Mouse (Mus musculus) lung, postnatal 36 days (tissue): Measurements from ENCODE around the gene Hist1h1d.
"Not testable (repeated sequence)": the region's sequence is repeated elsewhere in the genome, so short reads cannot be mapped to it uniquely, and the experiment has no call there.

ENCODE experiments used
- DNase-seq: peaks from one replicate; pipeline ENCODE4 v3.0.0; 2022; ENCODE audit warnings: mixed read lengths

The Hist1h1d gene

DNA sequence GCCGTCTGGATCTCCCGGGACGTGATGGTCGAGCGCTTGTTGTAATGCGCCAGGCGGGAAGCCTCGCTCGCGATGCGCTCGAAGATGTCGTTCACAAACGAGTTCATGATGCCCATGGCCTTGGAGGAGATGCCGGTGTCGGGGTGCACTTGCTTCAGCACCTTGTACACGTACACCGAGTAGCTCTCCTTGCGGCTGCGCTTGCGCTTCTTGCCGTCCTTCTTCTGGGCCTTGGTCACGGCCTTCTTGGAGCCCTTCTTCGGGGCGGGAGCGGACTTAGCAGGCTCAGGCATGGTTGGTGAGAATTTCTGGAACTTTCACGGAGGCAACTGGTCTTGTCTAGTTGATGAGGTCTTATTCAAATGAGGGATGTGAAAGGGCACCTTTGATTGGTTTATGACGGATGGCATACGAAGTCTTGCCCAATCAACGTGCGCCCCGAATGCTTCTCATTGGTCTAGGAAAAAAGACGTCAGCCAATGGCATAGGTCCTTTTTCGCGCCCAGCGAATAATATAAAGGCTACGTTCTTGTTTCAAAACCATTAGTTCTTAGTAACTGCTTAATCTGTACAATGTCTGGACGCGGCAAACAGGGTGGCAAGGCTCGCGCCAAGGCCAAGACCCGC, 20.9 kb downstream of the Hist1h1d start, which contains the start of the genes Hist1h2bf and Hist1h2ad:
Gene Hist1h2bf, minus strand, starts transcription at position 299 of the 627 bp plus-strand sequence.
Gene Hist1h2ad, plus strand, starts transcription at position 484 of the 627 bp plus-strand sequence.
- DNase-seq, result peak; percentile 96

DNA sequence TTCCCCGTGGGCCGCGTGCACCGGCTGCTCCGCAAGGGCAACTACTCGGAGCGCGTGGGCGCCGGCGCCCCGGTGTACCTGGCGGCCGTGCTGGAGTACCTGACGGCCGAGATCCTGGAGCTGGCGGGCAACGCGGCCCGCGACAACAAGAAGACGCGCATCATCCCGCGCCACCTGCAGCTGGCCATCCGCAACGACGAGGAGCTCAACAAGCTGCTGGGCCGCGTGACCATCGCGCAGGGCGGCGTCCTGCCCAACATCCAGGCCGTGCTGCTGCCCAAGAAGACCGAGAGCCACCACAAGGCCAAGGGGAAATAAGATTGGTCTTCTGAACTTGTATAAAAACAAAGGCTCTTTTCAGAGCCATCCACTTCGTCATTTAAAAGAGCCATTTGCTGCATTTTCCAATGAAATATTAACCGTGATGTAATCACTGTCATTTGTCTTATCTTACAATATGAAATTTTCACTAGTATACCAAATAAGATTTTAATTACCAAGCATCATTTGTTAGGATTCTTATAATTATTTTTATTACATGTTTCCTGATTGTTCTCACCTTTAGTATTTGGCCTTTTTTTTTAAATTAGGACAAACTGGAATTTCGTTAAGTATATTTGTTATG, 21.6 kb downstream of the Hist1h1d start:
- not testable (repeated sequence) for DNase-seq

DNA sequence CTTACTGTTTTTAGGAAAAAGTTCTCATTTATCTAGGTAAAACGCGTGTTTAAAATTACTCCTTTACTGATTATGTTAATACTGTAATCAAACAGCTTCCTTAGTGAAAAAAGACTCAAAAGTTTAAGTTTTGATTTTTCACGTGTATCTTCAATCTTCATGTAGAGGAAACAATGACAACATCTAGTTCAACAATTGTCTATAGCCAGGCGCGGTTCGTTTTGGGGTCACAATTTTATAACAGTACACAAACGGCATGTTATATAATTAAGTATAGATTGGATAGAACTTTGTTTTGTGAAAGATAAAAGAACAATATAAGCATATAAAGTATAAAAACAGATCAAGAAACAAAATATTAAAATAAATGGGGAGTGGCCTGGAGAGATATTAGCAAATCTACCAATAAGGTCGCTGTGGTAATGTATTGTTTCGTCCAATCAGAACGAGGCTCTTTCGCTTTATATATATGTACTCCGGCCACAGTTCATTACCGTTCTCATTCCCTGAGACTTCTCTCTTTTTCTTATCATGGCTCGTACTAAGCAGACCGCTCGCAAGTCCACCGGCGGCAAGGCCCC, 22.3 kb downstream of the Hist1h1d start, which contains the start of gene Hist1h3d:
Gene Hist1h3d, plus strand, starts transcription at position 493 of the 581 bp plus-strand sequence.
- DNase-seq, result peak; percentile 78

DNA sequence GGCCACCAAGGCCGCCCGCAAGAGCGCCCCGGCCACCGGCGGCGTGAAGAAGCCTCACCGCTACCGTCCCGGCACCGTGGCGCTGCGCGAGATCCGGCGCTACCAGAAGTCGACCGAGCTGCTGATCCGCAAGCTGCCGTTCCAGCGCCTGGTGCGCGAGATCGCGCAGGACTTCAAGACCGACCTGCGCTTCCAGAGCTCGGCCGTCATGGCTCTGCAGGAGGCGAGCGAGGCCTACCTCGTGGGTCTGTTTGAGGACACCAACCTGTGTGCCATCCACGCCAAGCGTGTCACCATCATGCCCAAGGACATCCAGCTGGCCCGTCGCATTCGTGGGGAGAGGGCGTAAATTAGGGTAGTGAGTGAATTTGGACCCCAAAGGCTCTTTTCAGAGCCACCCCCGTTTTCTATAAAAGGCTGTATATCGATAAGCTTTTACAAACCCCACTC, 22.8 kb downstream of the Hist1h1d start:
- not testable (repeated sequence) for DNase-seq

DNA sequence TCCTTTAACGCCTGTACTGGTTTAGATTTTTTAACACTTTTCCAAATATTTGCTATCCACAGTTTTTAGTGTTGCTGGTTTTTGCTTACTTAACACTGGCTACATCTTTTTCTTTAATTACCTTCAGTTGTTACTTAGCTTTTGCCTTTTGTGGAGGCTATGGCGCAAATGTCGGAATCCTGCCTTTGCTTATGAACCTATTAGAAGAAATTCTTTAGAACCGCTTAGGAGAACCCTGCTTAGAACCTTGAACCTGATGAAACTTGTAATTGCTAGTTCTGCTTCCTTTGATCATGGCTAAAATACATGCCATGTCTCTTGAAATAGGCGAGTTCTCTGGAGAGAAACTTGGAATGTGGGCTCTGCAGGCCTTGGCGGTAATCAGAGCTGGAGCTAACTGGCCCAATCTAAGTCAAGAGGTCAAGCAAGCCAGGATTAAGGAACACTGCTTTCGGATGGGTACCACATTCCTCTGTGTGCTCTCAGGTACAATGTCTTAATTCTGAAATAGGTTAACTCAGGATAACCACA, 23.4 kb downstream of the Hist1h1d start:
- no peak for DNase-seq

DNA sequence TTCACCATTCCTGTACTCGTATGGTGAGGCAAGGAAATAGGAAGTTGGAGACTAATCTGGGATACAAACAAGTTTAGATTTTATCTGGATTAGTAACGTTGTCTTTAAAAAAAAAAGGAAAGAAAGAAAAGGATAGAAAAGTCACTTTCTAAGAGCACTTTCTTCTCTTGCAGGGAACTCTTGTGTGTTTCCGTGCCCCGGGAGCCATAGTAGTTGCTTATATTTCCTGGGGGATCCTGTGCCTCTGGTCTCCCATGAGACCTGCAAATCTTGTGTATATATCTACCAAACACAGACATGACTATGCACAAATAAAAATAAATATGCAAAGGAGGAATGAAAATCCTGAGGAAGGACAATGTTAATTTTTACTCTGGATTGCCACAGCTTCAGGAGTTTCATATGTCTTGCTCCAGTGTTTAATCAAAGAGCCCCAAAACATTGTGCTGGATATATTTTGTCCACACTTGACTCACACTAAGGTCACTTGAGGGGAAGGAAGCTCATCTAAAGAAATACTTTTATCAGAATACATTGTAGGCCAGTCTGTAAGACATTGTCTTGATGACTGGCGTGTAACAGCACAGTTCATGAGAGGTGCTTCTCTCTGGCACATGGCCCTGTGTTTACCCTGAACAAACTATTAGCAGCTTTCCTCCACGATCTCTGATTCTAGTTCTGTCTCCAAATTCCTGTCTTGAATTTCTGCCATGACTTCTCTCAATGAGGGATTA, 24.0 kb downstream of the Hist1h1d start:
- no peak for DNase-seq

DNA sequence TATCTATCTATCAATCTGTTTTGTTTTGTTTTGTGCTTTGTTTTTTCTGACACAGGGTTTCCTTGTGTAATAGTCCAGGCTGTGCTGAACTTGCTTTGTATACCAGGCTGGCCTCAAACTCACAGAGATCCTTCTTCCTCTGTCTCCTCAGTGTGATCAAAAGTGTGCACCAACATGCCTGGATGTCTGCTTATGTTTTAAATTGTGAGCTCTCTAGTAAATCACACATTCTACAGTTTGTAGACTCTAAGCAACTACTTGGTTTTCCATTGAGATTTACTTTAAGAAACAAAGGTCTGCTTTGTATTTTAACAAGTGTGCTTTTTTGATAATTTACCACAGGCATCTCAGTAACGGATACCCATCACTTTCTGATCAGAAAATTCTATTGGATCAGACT, 24.8 kb downstream of the Hist1h1d start:
- DNase-seq, result no peak

DNA sequence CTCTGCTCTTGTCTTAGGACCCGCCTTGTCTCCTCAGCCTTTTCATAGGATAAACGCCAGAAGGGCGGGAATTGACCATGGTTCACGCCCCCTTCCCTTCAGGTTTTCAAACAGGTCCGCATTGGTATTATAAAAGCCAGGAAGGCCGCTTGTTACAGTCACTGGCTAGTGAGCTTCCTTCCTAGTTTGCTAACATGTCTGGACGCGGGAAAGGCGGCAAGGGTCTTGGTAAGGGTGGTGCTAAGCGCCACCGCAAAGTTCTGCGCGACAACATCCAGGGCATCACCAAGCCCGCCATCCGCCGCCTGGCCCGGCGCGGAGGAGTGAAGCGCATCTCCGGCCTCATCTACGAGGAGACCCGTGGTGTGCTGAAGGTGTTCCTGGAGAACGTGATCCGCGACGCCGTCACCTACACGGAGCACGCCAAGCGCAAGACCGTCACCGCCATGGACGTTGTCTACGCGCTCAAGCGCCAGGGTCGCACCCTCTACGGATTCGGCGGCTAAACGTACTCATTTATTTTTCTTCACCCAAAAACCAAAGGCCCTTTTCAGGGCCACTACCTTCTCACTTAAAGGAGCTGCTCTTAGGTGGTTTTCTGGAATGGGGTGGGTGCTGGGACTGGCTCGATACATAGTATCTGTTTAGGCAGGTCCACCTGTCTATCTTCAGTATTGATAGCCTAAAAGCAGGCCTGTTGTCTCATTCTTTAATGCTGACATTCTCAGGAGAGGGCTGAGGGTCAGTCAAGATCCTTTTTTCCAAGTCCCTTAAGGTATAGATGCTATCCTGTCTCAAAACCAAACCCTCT, 28.6 kb downstream of the Hist1h1d start, which contains the start of gene Hist1h4d:
Gene Hist1h4d, plus strand, starts transcription at position 191 of the 811 bp plus-strand sequence.
- peak; percentile 100 for DNase-seq

DNA sequence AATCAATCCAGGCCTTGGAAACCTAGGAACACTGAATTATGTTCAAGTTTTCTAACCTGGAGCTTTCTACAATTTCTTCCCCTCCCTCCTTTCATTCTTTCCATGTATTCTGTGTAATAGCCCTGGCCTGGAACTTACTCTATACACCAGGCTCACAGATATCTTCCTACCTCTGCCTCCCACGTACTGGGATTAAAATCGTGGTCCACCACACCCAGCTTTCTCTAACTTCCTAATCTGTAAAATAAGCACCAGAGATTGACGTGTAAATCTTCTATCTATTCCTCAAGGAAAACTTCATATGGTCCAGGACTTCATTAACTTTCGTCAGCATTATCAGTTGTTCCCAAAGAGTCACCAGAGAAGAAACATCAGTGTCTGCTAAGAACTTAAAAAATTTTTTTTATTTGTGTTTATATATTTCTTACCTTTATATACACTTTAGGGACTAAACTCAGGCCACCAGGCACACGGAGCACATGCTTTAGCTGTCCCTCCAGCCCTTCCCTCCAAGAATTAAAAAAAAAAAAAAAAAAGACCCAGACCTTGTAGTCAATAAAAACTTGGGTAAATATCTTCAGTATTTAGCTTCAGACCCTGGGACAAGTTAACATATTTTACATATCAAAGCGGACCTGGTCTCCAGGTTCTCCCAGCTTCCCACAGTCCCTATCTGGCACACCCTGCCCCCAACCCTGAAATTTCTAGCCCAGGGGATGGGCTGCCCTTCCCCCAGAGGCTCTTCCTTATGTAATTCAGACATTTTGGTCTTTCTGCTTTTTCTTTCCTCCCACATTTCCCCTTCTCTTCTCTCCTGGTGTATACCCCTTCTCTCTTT, 29.4 kb downstream of the Hist1h1d start:
- DNase-seq, result no peak

DNA sequence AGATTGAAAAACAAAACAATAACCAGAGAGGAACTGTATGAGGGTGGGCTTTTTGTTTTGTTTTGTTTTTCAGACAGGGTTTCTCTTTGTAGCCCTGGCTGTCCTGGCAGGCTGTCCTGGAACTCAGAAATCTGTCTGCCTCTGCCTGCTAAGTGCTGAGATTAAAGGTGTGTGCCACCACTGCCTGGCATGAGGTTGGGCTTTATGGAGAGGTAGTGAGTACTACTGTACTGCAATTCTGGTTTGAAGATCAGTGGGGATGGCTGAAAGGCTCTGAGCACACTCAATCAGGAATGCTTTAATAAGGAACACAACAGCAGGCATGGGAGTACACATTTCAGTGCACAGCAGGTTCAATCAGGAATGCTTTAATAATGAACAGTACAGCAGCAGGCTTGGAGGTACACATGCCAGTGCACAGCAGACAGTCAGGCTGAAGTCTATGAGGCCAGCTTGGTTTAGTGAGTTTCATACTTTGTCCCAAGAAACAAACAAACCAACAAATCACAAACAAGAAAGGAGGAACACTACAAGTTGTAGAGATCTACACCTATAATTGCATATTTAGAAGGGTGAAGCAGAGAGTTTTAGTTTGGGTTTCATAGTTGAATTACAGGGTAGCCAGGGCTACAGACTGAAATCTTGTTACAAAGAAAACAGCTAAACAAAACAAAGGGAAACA, 30.5 kb downstream of the Hist1h1d start:
- DNase-seq, result no peak

DNA sequence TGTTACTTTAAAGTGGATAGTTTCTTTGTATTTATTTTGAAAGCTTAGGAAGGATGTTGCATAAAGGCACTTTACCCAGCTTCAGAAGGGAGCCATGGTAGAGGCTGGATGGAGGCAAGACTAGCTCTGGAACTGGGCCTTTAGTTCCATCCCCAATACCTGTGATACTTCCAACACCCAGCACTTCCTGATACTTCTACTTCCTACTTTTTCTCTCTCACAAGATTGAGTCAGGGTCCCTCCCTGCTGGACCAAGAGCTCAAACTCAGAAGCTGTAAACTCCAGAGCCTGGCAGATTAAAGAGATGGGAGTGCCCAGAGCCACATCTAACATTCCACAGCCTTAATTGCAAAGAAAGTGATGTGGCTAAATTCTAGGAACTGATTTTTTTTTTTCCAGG, 31.3 kb downstream of the Hist1h1d start:
- DNase-seq, result no peak

DNA sequence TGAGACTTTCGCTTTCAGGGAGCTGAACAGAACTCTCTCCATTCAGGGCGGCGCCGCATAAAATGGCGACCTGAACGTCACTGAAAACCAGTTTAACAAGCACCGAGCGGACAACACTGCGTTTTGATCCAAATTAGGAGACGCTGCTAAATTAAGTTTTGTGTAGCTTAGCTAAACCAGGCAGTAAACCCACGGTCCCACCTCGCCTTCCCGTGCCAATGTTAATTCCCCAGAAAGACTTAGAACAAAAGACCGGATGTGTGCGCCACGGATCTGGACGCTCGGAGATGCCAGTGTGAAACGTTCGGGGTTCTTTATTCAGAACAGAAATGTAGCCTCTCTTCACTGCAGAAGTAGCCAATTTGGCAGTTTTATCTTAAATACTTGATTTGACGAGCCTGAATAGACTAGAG, 32.0 kb downstream of the Hist1h1d start:
- peak; percentile 89 for DNase-seq

DNA sequence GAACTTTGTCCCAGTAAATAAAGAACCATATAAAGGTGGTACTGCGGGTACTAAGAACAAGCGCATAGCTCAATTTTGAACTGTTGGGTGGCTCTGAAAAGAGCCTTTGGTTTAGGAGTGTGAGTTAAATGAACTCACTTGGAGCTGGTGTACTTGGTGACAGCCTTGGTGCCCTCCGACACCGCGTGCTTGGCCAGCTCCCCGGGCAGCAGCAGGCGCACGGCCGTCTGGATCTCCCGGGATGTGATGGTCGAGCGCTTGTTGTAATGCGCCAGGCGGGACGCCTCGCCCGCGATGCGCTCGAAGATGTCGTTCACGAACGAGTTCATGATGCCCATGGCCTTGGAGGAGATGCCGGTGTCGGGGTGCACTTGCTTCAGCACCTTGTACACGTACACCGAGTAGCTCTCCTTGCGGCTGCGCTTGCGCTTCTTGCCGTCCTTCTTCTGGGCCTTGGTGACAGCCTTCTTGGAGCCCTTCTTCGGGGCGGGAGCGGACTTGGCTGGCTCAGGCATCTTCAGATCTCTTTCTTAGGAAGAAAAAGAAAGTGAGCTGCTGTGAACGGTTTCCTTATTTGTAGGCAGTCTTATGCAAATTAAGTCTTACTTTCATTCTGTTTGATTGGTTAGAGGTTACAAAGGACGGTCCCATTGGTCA, 32.5 kb downstream of the Hist1h1d start:
- DNase-seq, result peak; percentile 88

DNA sequence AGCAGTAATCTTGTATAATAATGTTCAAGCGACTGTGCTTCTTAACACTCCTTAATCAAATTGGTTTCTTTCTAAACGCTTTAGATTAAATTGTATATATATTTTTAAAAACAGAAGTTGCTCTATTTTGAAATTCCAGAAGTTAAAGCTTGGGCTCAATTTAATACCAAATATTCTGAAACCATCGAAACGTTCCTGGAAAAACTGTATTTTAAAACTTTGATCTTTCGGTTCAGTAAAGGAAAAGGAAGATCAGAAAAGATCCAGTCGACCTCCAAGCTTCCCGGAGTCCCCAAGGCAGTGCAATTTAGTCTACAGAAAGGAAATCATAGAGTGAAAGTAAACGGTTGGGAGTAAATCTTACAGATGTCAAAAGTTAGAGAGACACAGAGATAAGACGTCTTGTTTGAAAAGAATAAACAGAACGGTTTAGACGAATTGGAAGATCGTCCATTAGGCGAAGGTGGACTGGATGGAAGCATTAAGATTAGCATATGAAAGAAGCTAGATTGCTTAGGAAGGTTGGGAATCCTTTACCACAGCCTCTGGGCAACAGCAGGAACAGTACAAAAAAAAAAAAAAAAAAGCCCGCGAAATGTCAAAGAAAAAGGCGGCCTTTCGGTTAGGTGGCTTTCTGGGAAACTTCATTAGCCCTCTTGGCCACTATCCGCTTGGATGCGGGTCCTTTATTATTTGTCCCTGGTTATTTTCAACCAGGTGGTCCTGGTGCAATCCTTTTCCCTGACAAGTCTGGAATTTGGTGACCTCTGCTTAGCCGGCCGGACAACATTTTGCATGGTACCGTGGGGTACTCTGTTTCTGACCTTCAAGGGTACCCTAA, 33.3 kb downstream of the Hist1h1d start:
- no peak for DNase-seq

DNA sequence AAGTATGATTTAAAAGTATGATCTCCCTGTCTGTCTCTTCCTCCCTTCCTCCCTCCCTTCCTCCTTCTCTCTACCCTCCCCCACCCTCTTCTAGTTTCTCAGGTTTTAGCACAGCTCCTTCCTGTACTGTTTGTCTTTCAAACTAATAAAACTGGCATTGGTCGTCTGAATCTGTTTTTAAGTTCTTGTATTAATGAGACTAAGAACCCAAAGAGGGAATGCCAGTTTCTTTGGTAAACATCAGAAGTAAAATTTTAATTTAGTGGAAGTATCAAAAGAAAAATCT, 33.8 kb downstream of the Hist1h1d start:
- no peak for DNase-seq

DNA sequence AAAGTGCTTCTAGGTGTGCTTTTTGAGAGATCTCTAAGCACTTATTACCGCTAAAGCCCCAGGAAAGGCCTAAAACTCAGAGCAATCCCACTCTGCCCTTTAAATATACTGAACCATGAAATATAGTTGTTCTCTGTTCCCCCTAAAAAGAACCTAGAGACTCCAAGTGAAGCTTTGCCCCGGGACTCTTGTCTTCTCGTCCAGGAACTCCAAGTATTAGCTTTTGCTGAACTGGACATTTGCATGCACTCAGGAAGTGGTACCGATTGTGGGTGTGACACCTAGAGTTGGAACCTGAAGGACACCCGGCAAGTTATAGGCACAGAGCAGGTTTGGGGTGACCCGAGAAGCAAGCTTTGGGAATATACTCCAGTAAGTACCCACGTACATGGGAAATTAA, 38.1 kb downstream of the Hist1h1d start:
- DNase-seq, result no peak

DNA sequence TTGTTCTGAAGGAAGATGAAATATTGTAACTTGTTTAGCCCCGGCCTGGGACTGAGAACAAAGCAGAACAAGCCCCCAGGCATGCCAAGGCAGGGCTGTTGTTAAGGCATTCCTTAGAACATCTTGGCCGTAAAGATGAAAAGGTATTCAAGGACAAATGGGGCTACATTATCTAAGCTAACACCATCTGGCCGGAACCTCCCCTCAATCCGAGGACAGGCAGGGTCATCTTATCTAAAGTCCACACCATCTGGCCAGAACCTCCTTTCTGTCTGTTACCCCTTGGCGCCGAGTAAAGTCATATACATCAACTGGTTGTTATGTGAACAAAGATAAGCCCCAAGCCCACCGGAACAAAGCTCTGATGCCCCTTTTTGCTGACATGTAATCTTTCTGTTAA, 38.8 kb downstream of the Hist1h1d start:
- DNase-seq, result not testable (repeated sequence)

DNA sequence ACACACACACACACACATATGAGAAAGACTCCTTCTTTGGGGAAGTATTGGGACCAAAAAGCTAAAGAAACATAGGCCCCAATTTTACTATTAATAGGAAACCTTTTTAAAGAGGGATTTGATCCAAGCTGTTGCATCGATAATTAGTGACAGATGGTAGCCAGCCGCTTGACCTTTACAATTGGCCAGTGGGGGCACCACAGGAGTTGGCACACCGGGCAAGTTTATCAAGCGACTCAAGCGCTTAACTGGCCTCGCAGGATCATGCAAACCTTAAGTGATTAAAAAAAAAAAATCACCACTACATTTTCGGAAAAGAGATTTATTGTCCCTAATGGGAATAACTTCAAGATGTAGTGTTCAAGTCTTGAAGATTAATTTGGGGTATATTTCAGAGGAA, 39.6 kb downstream of the Hist1h1d start:
- DNase-seq, result no peak
